Mouse (Mus musculus) MEL (cell line): ENCODE data around the gene Asgr2. TPM values are rescaled to one million over a fixed set of nuclear protein-coding genes. Genes with fewer than 3 reads are reported as not detected.

Source experiments
- DNase-seq: peaks from one replicate; pipeline ENCODE4 v3.0.0; 2011; ENCODE audit warnings: low read depth, low spot score
- H3K27ac ChIP-seq: 2 replicates; pipeline ENCODE4 v1.5.1; 2012; ENCODE audit warnings: low read depth, mild to moderate bottlenecking, control low read depth, low read length, moderate library complexity; ENCODE audit not compliant: control insufficient read depth
- H3K27me3 ChIP-seq, 2 experiments: fragments of 150-350 bp in 1 of 2; sonication (generic) in 1 of 2; 2 replicates each; pipeline ENCODE4 v1.6.1; 2012; ENCODE audit warnings: low read length in 2 of 2, mild to moderate bottlenecking in 2 of 2, improper control_type of control experiment in 1 of 2, moderate library complexity in 1 of 2; ENCODE audit not compliant: insufficient read depth in 2 of 2, control insufficient read depth in 1 of 2
- H3K36me3 ChIP-seq, 2 experiments: 2 replicates each; pipeline ENCODE4 v1.6.1; 2012 to 2014; ENCODE audit warnings: low read length in 2 of 2, improper control_type of control experiment in 1 of 2, inconsistent platforms in 1 of 2, mild to moderate bottlenecking in 1 of 2; ENCODE audit not compliant: insufficient read depth in 2 of 2, control insufficient read depth in 1 of 2
- H3K4me1 ChIP-seq, 2 experiments: fragments of 150-350 bp in 1 of 2; sonication (generic) in 1 of 2; 2 replicates each; pipeline ENCODE4 v1.6.1; 2012; ENCODE audit warnings: low read length in 2 of 2, improper control_type of control experiment in 1 of 2, mild to moderate bottlenecking in 1 of 2; ENCODE audit not compliant: insufficient read depth in 2 of 2, control insufficient read depth in 1 of 2
- H3K4me3 ChIP-seq, 2 experiments: fragments of 150-350 bp in 1 of 2; sonication (generic) in 1 of 2; 2 replicates each; pipeline ENCODE4 v1.5.1; 2012; ENCODE audit warnings: low read depth in 2 of 2, low read length in 2 of 2, mild to moderate bottlenecking in 2 of 2, moderate library complexity in 2 of 2, control low read depth in 1 of 2, improper control_type of control experiment in 1 of 2; ENCODE audit not compliant: control insufficient read depth in 1 of 2, insufficient read depth in 1 of 2
- H3K79me2 ChIP-seq: 2 replicates; pipeline ENCODE4 v1.6.1; 2012; ENCODE audit warnings: mild to moderate bottlenecking, low read length, moderate library complexity; ENCODE audit not compliant: control insufficient read depth, poor library complexity, insufficient read depth
- H3K9ac ChIP-seq: 2 replicates; pipeline ENCODE4 v1.6.1; 2012; ENCODE audit warnings: low read depth, mild to moderate bottlenecking, control low read depth, low read length, moderate library complexity; ENCODE audit not compliant: control insufficient read depth, poor library complexity, severe bottlenecking
- H3K9me3 ChIP-seq: fragments of 150-350 bp; sonication (generic); replicated peaks from 2 replicates; pipeline ENCODE4 v1.6.1; 2012; ENCODE audit warnings: mild to moderate bottlenecking, low read length, improper control_type of control experiment, moderate library complexity; ENCODE audit not compliant: insufficient read depth
- BHLHE40 ChIP-seq: IDR thresholded peaks from 2 replicates; pipeline ENCODE4 v1.6.1; 2012; ENCODE audit warnings: low read depth, mild to moderate bottlenecking, inconsistent platforms, low read length, improper control_type of control experiment, borderline replicate concordance
- CTCF ChIP-seq, 3 experiments: IDR thresholded peaks in 2 of 3; conservative IDR thresholded peaks in 1 of 3; 2 replicates each; pipeline ENCODE4 v1.5.1; 2011 to 2012; ENCODE audit warnings: low read length in 3 of 3, low read depth in 2 of 3, mild to moderate bottlenecking in 2 of 3, improper control_type of control experiment in 1 of 3, inconsistent platforms in 1 of 3, mixed read lengths in 1 of 3, moderate library complexity in 1 of 3; ENCODE audit not compliant: control insufficient read depth in 1 of 3, insufficient read depth in 1 of 3, poor library complexity in 1 of 3, severe bottlenecking in 1 of 3
- EP300 ChIP-seq, 2 experiments: IDR thresholded peaks; 2 replicates each; pipeline ENCODE4 v1.6.1; 2011; ENCODE audit warnings: improper control_type of control experiment in 2 of 2, low read length in 2 of 2, low read depth in 1 of 2, mild to moderate bottlenecking in 1 of 2
- GATA1 ChIP-seq: IDR thresholded peaks from 2 replicates; pipeline ENCODE4 v1.6.1; 2011; ENCODE audit warnings: low read depth, low read length, improper control_type of control experiment
- HCFC1 ChIP-seq: IDR thresholded peaks from 2 replicates; pipeline ENCODE4 v1.6.1; 2012; ENCODE audit warnings: low read depth, mild to moderate bottlenecking, inconsistent platforms, low read length, improper control_type of control experiment, moderate library complexity
- JUND ChIP-seq: IDR thresholded peaks from 2 replicates; pipeline ENCODE4 v1.6.1; 2011; ENCODE audit warnings: low read depth, mild to moderate bottlenecking, improper control_type of control experiment, low read length
- KAT2A ChIP-seq: conservative IDR thresholded peaks from 2 replicates; pipeline ENCODE4 v1.6.1; 2012; ENCODE audit warnings: low read depth, low read length, improper control_type of control experiment, inconsistent platforms
- MAFK ChIP-seq: IDR thresholded peaks from 2 replicates; pipeline ENCODE4 v1.6.1; 2011; ENCODE audit warnings: low read depth, mild to moderate bottlenecking, low read length, improper control_type of control experiment, borderline replicate concordance
- MAX ChIP-seq: IDR thresholded peaks from 2 replicates; pipeline ENCODE4 v1.6.1; 2011; ENCODE audit warnings: low read length, improper control_type of control experiment
- MEF2A ChIP-seq: IDR thresholded peaks from 2 replicates; pipeline ENCODE4 v1.6.1; 2014; ENCODE audit warnings: low read depth, mild to moderate bottlenecking, inconsistent platforms, low read length, improper control_type of control experiment; ENCODE audit not compliant: poor library complexity, insufficient replicate concordance, severe bottlenecking; ENCODE audit errors: extremely low read depth
- MXI1 ChIP-seq: IDR thresholded peaks from 2 replicates; pipeline ENCODE4 v1.6.1; 2011; ENCODE audit warnings: mild to moderate bottlenecking, low read depth, low read length, improper control_type of control experiment
- MYB ChIP-seq: IDR thresholded peaks from 2 replicates; pipeline ENCODE4 v1.6.1; 2011; ENCODE audit warnings: mild to moderate bottlenecking, low read depth, low read length, improper control_type of control experiment
- MYC ChIP-seq: IDR thresholded peaks from 2 replicates; pipeline ENCODE4 v1.6.1; 2011; ENCODE audit warnings: low read depth, mild to moderate bottlenecking, low read length, improper control_type of control experiment, moderate library complexity
- NELFE ChIP-seq: IDR thresholded peaks from 2 replicates; pipeline ENCODE4 v1.6.1; 2011; ENCODE audit warnings: low read depth, low read length, improper control_type of control experiment
- NRF1 ChIP-seq: IDR thresholded peaks from 2 replicates; pipeline ENCODE4 v1.6.1; 2014; ENCODE audit warnings: low read depth, mild to moderate bottlenecking, inconsistent platforms, low read length, improper control_type of control experiment, moderate library complexity; ENCODE audit not compliant: poor library complexity, insufficient read depth, severe bottlenecking
- POLR2A ChIP-seq, 2 experiments: IDR thresholded peaks; 2 replicates each; pipeline ENCODE4 v1.6.1; 2011 to 2012; ENCODE audit warnings: low read length in 2 of 2, mild to moderate bottlenecking in 2 of 2, control low read depth in 1 of 2, improper control_type of control experiment in 1 of 2, low read depth in 1 of 2, moderate library complexity in 1 of 2; ENCODE audit not compliant: control insufficient read depth in 1 of 2, insufficient read depth in 1 of 2, poor library complexity in 1 of 2
- RAD21 ChIP-seq: IDR thresholded peaks from 2 replicates; pipeline ENCODE4 v1.6.1; 2011; ENCODE audit warnings: mild to moderate bottlenecking, low read depth, low read length, improper control_type of control experiment
- RCOR1 ChIP-seq: IDR thresholded peaks from 2 replicates; pipeline ENCODE4 v1.6.1; 2012; ENCODE audit warnings: low read depth, mild to moderate bottlenecking, inconsistent platforms, low read length, improper control_type of control experiment
- SIN3A ChIP-seq: IDR thresholded peaks from 2 replicates; pipeline ENCODE4 v1.6.1; 2012; ENCODE audit warnings: low read length, improper control_type of control experiment, inconsistent platforms
- TAL1 ChIP-seq: IDR thresholded peaks from 2 replicates; pipeline ENCODE4 v1.6.1; 2012; ENCODE audit warnings: mild to moderate bottlenecking, inconsistent platforms, low read length, moderate library complexity, mixed read lengths
- UBTF ChIP-seq: IDR thresholded peaks from 2 replicates; pipeline ENCODE4 v1.6.1; 2012; ENCODE audit warnings: low read depth, mild to moderate bottlenecking, inconsistent platforms, low read length, improper control_type of control experiment, moderate library complexity, borderline replicate concordance; ENCODE audit not compliant: insufficient read depth
- USF1 ChIP-seq: IDR thresholded peaks from 2 replicates; pipeline ENCODE4 v1.6.1; 2014; ENCODE audit warnings: low read depth, mild to moderate bottlenecking, inconsistent platforms, low read length, improper control_type of control experiment, moderate library complexity
- ZC3H11A ChIP-seq: IDR thresholded peaks from 2 replicates; pipeline ENCODE4 v1.6.1; 2012; ENCODE audit warnings: low read depth, mild to moderate bottlenecking, inconsistent platforms, low read length, improper control_type of control experiment
- ZKSCAN1 ChIP-seq: IDR thresholded peaks from 2 replicates; pipeline ENCODE4 v1.6.1; 2012; ENCODE audit warnings: low read depth, mild to moderate bottlenecking, inconsistent platforms, low read length, improper control_type of control experiment, moderate library complexity
- ZMIZ1 ChIP-seq: IDR thresholded peaks from 2 replicates; pipeline ENCODE4 v1.6.1; 2012; ENCODE audit warnings: low read depth, mild to moderate bottlenecking, inconsistent platforms, low read length, improper control_type of control experiment, moderate library complexity
- ZNF384 ChIP-seq: IDR thresholded peaks from 2 replicates; pipeline ENCODE4 v1.6.1; 2012; ENCODE audit warnings: low read depth, mild to moderate bottlenecking, inconsistent platforms, low read length, improper control_type of control experiment
- polyA plus RNA-seq, 2 experiments: library from polyadenylated mRNA; stranded (reverse) in 1 of 2; unstranded in 1 of 2; fragments of >175 nt in 1 of 2; fragments of >200 nt in 1 of 2; gene quantifications; 2 replicates each; pipeline versions ENCODE4 v1.2.1 to v1.2.4; 2012; ENCODE audit warnings: low replicate concordance in 2 of 2, low read depth in 1 of 2; ENCODE audit not compliant: insufficient read length in 2 of 2, insufficient read depth in 1 of 2, missing spikeins in 1 of 2
- total RNA-seq: library from RNA; depleted of rRNA; stranded (reverse); fragments of 300-350 nt; gene quantifications from 2 replicates; pipeline ENCODE4 v1.2.3, GENCODE M21; 2012

The Asgr2 gene
- total and polyA plus RNA-seq, 3 experiments: not detected

DNA sequence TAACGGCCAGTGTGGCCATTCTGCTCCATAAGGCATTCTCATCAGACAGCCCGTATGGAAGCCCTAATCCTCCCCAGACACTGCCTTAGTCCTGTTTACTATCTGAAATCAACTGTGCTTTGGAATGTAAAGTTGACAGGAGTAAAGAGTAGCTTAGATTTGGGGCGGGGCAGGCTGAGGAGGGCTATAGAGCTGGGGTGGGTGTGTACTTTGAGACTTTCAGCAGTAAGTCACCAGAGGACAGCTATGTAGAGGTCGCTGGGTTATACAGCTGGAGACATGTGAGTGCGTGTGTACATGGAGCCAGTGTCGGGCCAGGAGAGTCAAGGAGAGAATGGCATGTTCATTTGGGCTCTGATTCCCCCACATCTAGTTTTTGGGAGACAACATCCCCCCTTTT is 32.5 kb upstream of the Asgr2 start:
- Histone ChIP-seq H3K79me2 (no peaks in the 10 kb centered on the region), H3K9me3 (no peaks in the 10 kb centered on the region), H3K36me3 (no peaks in the 10 kb centered on the region)
- TF ChIP-seq MAX (no peak), TAL1 (no peak), ZC3H11A (no peak), ZMIZ1 (no peak), KAT2A (no peak), BHLHE40 (no peak), MYB (no peak), MAFK (no peak), HCFC1 (no peak), MXI1 (no peak), JUND (no peak), SIN3A (no peak), MEF2A (no peak), GATA1 (no peak)
- TF ChIP-seq, all 39 proteins: peak for 0
- no peak overlapping the region for H3K27ac ChIP-seq
- no peak overlapping the region for H3K9ac ChIP-seq
- no peak overlapping the region for H3K4me3 ChIP-seq
- DNase-seq: no peak
- H3K4me1 ChIP-seq: no peaks in the 10 kb centered on the region
- no peaks in the 10 kb centered on the region for H3K27me3 ChIP-seq

DNA sequence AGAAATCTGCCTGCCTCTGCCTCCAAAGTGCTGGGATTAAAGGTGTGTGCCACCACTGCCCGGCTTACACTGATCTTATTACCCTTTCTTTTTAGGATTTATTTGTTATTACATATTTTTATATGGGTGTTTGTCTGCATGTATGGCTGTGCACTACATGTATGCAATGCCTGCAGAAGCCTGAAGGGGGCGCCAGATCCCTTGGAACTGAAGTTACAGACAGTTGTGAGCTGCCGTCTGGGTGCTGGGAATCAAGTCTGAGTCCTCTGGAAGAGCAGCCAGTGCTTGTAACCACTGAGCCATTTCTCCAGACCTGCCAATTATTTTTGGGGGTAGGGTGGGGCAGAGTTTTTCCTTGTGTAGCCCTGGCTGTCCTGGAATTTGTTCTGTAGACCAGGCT is 29.4 kb upstream of the Asgr2 start:
- H3K9ac ChIP-seq: no peak overlapping the region
- peak; percentile 21 to 36 (median 27); a peak in 5 of 6 replicates for TF ChIP-seq CTCF (IDR thresholded peaks at IDR 0.05 in 2 of 3, conservative IDR thresholded peaks at IDR 0.05 in 1 of 3; ENCODE audit: control insufficient read depth in 1 of 3, insufficient read depth in 1 of 3, low read depth in 2 of 3, low read length in 3 of 3, poor library complexity in 1 of 3, severe bottlenecking in 1 of 3)
- no peak for TF ChIP-seq USF1

DNA sequence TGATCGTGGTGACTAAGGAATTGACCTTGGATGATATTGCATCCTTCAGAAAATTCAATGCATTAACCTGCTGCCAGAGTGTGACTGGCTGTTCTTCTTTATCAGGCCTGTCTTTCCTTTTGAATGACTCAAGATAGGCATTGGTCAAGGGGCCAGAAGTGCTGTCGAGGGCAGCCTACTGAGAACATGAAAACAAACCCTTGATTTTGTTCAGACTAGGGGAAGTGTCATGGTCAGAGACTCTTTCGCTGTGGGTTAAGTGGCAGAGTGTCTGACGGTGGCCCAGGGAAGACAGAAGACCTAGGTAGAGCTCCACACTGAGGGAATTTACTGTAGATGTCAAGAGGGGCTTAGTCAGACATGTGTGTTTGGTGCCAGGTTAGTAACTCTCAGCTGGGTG is 25.7 kb upstream of the Asgr2 start:
- H3K36me3 ChIP-seq: no peaks in the 10 kb centered on the region
- no peaks in the 10 kb centered on the region for H3K27me3 ChIP-seq
- no peaks in the 10 kb centered on the region for H3K79me2 ChIP-seq
- no peaks in the 10 kb centered on the region; a peak in 1 of 4 replicates for H3K4me1 ChIP-seq
- H3K9me3 ChIP-seq: no peaks in the 10 kb centered on the region
- TF ChIP-seq MAFK: no peak
- TF ChIP-seq EP300 (IDR thresholded peaks at IDR 0.05; ENCODE audit: low read depth in 1 of 2, low read length in 2 of 2): no peak
- no peak for TF ChIP-seq GATA1
- no peak for TF ChIP-seq ZKSCAN1
- TF ChIP-seq MAX: no peak
- no peak for TF ChIP-seq KAT2A
- no peak for TF ChIP-seq NELFE
- no peak for TF ChIP-seq MYC
- TF ChIP-seq UBTF: no peak
- no peak for TF ChIP-seq MXI1
- no peak for TF ChIP-seq POLR2A (IDR thresholded peaks at IDR 0.05; ENCODE audit: control insufficient read depth in 1 of 2, insufficient read depth in 1 of 2, low read depth in 1 of 2, low read length in 2 of 2, poor library complexity in 1 of 2)
- no peak for TF ChIP-seq TAL1
- no peak for TF ChIP-seq NRF1
- TF ChIP-seq ZNF384: no peak
- no peak for TF ChIP-seq HCFC1
- TF ChIP-seq RCOR1: no peak
- TF ChIP-seq RAD21: no peak
- no peak overlapping the region for H3K9ac ChIP-seq
- no peak overlapping the region for H3K27ac ChIP-seq
- H3K4me3 ChIP-seq: no peak overlapping the region
- DNase-seq: no peak

More for the DNA sequence above, 29.4 kb upstream of the Asgr2 start:
- H3K27me3 ChIP-seq: no peaks in the 10 kb centered on the region
- H3K27ac ChIP-seq: no peak overlapping the region
- H3K4me3 ChIP-seq: no peak overlapping the region
- H3K79me2 ChIP-seq: no peaks in the 10 kb centered on the region
- no peak for DNase-seq
- H3K36me3 ChIP-seq: no peaks in the 10 kb centered on the region
- no peaks in the 10 kb centered on the region; a peak in 1 of 4 replicates for H3K4me1 ChIP-seq
- H3K9me3 ChIP-seq: no peaks in the 10 kb centered on the region
